Mouse (Mus musculus) liver, embryonic 16.5 days (tissue): Measurements from ENCODE around the gene Elfn2. TPM values are rescaled to one million over a fixed set of nuclear protein-coding genes. Genes with fewer than 3 reads are reported as not detected.

Experiments used
- ATAC-seq: fragments of 200-750 bp; cut with Nextera tagmentation; 2 replicates; pipeline ENCODE4 v1.8.0; 2017; ENCODE audit warnings: low read depth, mild to moderate bottlenecking, moderate number of reproducible peaks, moderate library complexity
- H3K27ac ChIP-seq: fragments of 300-500 bp; sonication (generic); 2 replicates; pipeline ENCODE4 v1.5.1; 2014; ENCODE audit warnings: mild to moderate bottlenecking, low read length
- H3K27me3 ChIP-seq: fragments of 300-500 bp; sonication (generic); 2 replicates; pipeline ENCODE4 v1.6.1; 2014; ENCODE audit warnings: low read depth, low read length, mixed read lengths; ENCODE audit not compliant: control insufficient read depth, insufficient read depth
- H3K36me3 ChIP-seq: fragments of 300-500 bp; sonication (generic); 2 replicates; pipeline ENCODE4 v1.6.1; 2014; ENCODE audit warnings: mild to moderate bottlenecking; ENCODE audit not compliant: control insufficient read depth, insufficient read depth
- H3K4me1 ChIP-seq: fragments of 300-500 bp; sonication (generic); 2 replicates; pipeline ENCODE4 v1.6.1; 2014; ENCODE audit warnings: low read depth, low read length, mixed read lengths; ENCODE audit not compliant: control insufficient read depth
- H3K4me2 ChIP-seq: fragments of 300-500 bp; sonication (generic); 2 replicates; pipeline ENCODE4 v1.6.1; 2014; ENCODE audit warnings: low read depth, low read length, mixed read lengths
- H3K4me3 ChIP-seq: fragments of 300-500 bp; sonication (generic); 2 replicates; pipeline ENCODE4 v1.5.1; 2014; ENCODE audit warnings: low read depth, mild to moderate bottlenecking, low read length
- H3K9ac ChIP-seq: fragments of 300-500 bp; sonication (generic); 2 replicates; pipeline ENCODE4 v1.6.1; 2014; ENCODE audit warnings: low read depth, low read length
- H3K9me3 ChIP-seq: fragments of 300-500 bp; sonication (generic); replicated peaks from 2 replicates; pipeline ENCODE4 v1.6.1; 2016; ENCODE audit warnings: low read length; ENCODE audit not compliant: control insufficient read depth
- WGBS: fragments of 180-500 bp; shearing (Covaris S2); extraction: QIAGEN DNeasy Blood & Tissue Kit; methylation state at CpG from one replicate; pipeline ENCODE4 v1.1.7; 2014; ENCODE audit not compliant: insufficient replicate concordance; 5-methylcytosine and 5-hydroxymethylcytosine counted together
- polyA plus RNA-seq: library from polyadenylated mRNA; unstranded; fragments of >200 nt; fragmentation: Nextera tagmentation; extraction: Ambion mirVana; gene quantifications from 2 replicates; pipeline ENCODE4 v1.2.1, GENCODE M21; 2015

Elfn2 gene
- polyA plus RNA-seq, 1 experiment from 2014 or later, result not detected

- ATAC-seq, result no peak
- WGBS, result 66% methylated on average over 3 of the region's 3 CpGs
- Histone ChIP-seq H3K4me2 (no peak overlapping the region), H3K4me1 (no peaks in the 10 kb centered on the region), H3K27me3 (no peaks in the 10 kb centered on the region), H3K9me3 (no peaks in the 10 kb centered on the region), H3K4me3 (no peak overlapping the region), H3K27ac (no peak overlapping the region), H3K36me3 (no peaks in the 10 kb centered on the region), H3K9ac (no peak overlapping the region)
Observed at GRCm38 (mm10) chr15:78624961-78625360, 93.6 kb downstream of the Elfn2 start.

- H3K4me1 ChIP-seq, result no peaks in the 10 kb centered on the region
- H3K27ac ChIP-seq, result no peak overlapping the region
- H3K4me3 ChIP-seq, result no peak overlapping the region
- H3K9me3 ChIP-seq, result no peaks in the 10 kb centered on the region
- H3K36me3 ChIP-seq, result no peaks in the 10 kb centered on the region
- no peak overlapping the region for H3K4me2 ChIP-seq
- H3K9ac ChIP-seq, result no peak overlapping the region
- no peaks in the 10 kb centered on the region for H3K27me3 ChIP-seq
- 50% methylated on average over 13 of the region's 13 CpGs for WGBS
- ATAC-seq, result no peak
Observed at GRCm38 (mm10) chr15:78624431-78624950, 94.1 kb downstream of the Elfn2 start.

- Histone ChIP-seq H3K9me3 (no peaks in the 10 kb centered on the region), H3K27me3 (no peaks in the 10 kb centered on the region), H3K9ac (no peak overlapping the region), H3K36me3 (no peaks in the 10 kb centered on the region), H3K4me1 (no peaks in the 10 kb centered on the region), H3K4me3 (no peak overlapping the region), H3K27ac (no peak overlapping the region), H3K4me2 (no peak overlapping the region)
- ATAC-seq, result no peak
- WGBS, result 13% methylated on average over 5 of the region's 5 CpGs
Observed at GRCm38 (mm10) chr15:78623426-78623825, 95.1 kb downstream of the Elfn2 start.

Other genes with a start within 250 kb of the Elfn2 start
- gene Il2rb, start 223.5 kb downstream of the Elfn2 start, polyA plus RNA-seq, result 0.63 and 1.1 TPM in 2 replicates
- 3.6 and 5.3 TPM in 2 replicates for gene C1qtnf6, start 187.4 kb downstream of the Elfn2 start, polyA plus RNA-seq
- 0.02 TPM in 1 of 2 replicates, not detected in the other for gene Sstr3, start 174.1 kb downstream of the Elfn2 start, polyA plus RNA-seq
- 108 and 121 TPM in 2 replicates for gene Rac2, start 146.0 kb downstream of the Elfn2 start, polyA plus RNA-seq
- 12.5 and 13.5 TPM in 2 replicates for gene Cyth4, start 121.7 kb downstream of the Elfn2 start, polyA plus RNA-seq
- gene Mfng, start 54.7 kb upstream of the Elfn2 start, polyA plus RNA-seq, result 4.5 and 5.4 TPM in 2 replicates
- gene Card10, start 84.3 kb upstream of the Elfn2 start, polyA plus RNA-seq, result 1.8 and 2.1 TPM in 2 replicates
- gene Cdc42ep1, start 123.9 kb upstream of the Elfn2 start, polyA plus RNA-seq, result 12.1 and 13.1 TPM in 2 replicates
- 9.1 and 15.8 TPM in 2 replicates for gene Lgals2, start 136.8 kb upstream of the Elfn2 start, polyA plus RNA-seq
- 18.6 and 19.6 TPM in 2 replicates for gene Gga1, start 158.4 kb upstream of the Elfn2 start, polyA plus RNA-seq
- gene Gm49510, start 180.9 kb upstream of the Elfn2 start, polyA plus RNA-seq, result 0.18 and 0.22 TPM in 2 replicates
- 13.1 and 14.2 TPM in 2 replicates for gene Sh3bp1, start 181.0 kb upstream of the Elfn2 start, polyA plus RNA-seq
- 2.7 and 3.1 TPM in 2 replicates for gene Pdxp, start 195.1 kb upstream of the Elfn2 start, polyA plus RNA-seq
- 295 and 318 TPM in 2 replicates for gene Lgals1, start 208.0 kb upstream of the Elfn2 start, polyA plus RNA-seq
- gene Nol12, start 216.2 kb upstream of the Elfn2 start, polyA plus RNA-seq, result 24.0 and 25.1 TPM in 2 replicates
- 18.0 and 20.8 TPM in 2 replicates for gene Triobp, start 229.0 kb upstream of the Elfn2 start, polyA plus RNA-seq